Mouse (Mus musculus): ENCODE data around the gene Cbx5. TPM values are rescaled to one million over a fixed set of nuclear protein-coding genes. Genes with fewer than 3 reads are reported as not detected.

Cbx5 gene
- polyA plus RNA-seq, 1 experiment from 2014 or later, result 161 TPM

- Histone ChIP-seq H3K9me3 (replicated peaks) (no peaks in the 10 kb centered on the region), H3K4me1 (peaks cover 23% of the 10 kb centered on the region), H3K27me3 (no peaks in the 10 kb centered on the region), H3K9ac (no peak overlapping the region), H3K4me3 (no peak overlapping the region), H3K27ac (no peak overlapping the region), H3K4me2 (no peak overlapping the region), H3K36me3 (ENCODE audit: poor library complexity, severe bottlenecking) (peaks cover 3% of the 10 kb centered on the region; the same call in 1 of the 2 replicates)
- ATAC-seq, result no peak
- 75% methylated on average over 2 of the region's 2 CpGs for WGBS
These were observed 10.7 kb downstream of the Cbx5 start for GRCm38 (mm10) chr15:103228904-103229303.

GRCm38 (mm10) chr15:103227572-103227971 lies 12.0 kb downstream of the Cbx5 start:
- ATAC-seq, result no peak
- Histone ChIP-seq H3K27me3 (no peaks in the 10 kb centered on the region), H3K4me3 (no peak overlapping the region), H3K9ac (no peak overlapping the region), H3K4me2 (no peak overlapping the region), H3K4me1 (peaks cover 23% of the 10 kb centered on the region), H3K36me3 (ENCODE audit: poor library complexity, severe bottlenecking) (no peaks in the 10 kb centered on the region; the same call in 1 of the 2 replicates), H3K27ac (no peak overlapping the region), H3K9me3 (replicated peaks) (no peaks in the 10 kb centered on the region)
- 83% methylated on average over 2 of the region's 2 CpGs for WGBS

GRCm38 (mm10) chr15:103227022-103227421 lies 12.6 kb downstream of the Cbx5 start:
- H3K27ac ChIP-seq, result no peak overlapping the region
- H3K36me3 ChIP-seq (ENCODE audit: poor library complexity, severe bottlenecking), result no peaks in the 10 kb centered on the region; the same call in 1 of the 2 replicates
- H3K9me3 ChIP-seq (replicated peaks), result no peaks in the 10 kb centered on the region
- H3K9ac ChIP-seq, result no peak overlapping the region
- H3K27me3 ChIP-seq, result no peaks in the 10 kb centered on the region
- WGBS, result 68% methylated on average over 3 of the region's 3 CpGs
- peaks cover 23% of the 10 kb centered on the region for H3K4me1 ChIP-seq
- no peak overlapping the region for H3K4me3 ChIP-seq
- ATAC-seq, result no peak
- no peak overlapping the region for H3K4me2 ChIP-seq

- ATAC-seq, result no peak
- WGBS, result 86% methylated on average over 2 of the region's 2 CpGs
- Histone ChIP-seq H3K4me1 (peaks cover 26% of the 10 kb centered on the region), H3K27me3 (no peaks in the 10 kb centered on the region), H3K4me3 (no peak overlapping the region), H3K4me2 (no peak overlapping the region), H3K36me3 (ENCODE audit: poor library complexity, severe bottlenecking) (no peaks in the 10 kb centered on the region; the same call in 1 of the 2 replicates), H3K9me3 (replicated peaks) (no peaks in the 10 kb centered on the region), H3K9ac (no peak overlapping the region), H3K27ac (no peak overlapping the region)
These were observed 15.5 kb downstream of the Cbx5 start for GRCm38 (mm10) chr15:103224161-103224560.

- WGBS, result 100% methylated on average over 1 of the region's 1 CpGs
- no peak overlapping the region for H3K27ac ChIP-seq
These were observed 18.2 kb downstream of the Cbx5 start for GRCm38 (mm10) chr15:103221386-103221785.

GRCm38 (mm10) chr15:103220785-103221184 lies 18.8 kb downstream of the Cbx5 start:
- Histone ChIP-seq H3K36me3 (ENCODE audit: poor library complexity, severe bottlenecking) (no peaks in the 10 kb centered on the region; the same call in 1 of the 2 replicates), H3K27me3 (no peaks in the 10 kb centered on the region), H3K9me3 (replicated peaks) (no peaks in the 10 kb centered on the region), H3K4me1 (peaks cover 27% of the 10 kb centered on the region), H3K9ac (no peak overlapping the region), H3K27ac (no peak overlapping the region), H3K4me3 (no peak overlapping the region), H3K4me2 (no peak overlapping the region)
- WGBS, result 70% methylated on average over 3 of the region's 3 CpGs
- ATAC-seq, result no peak

More at GRCm38 (mm10) chr15:103221386-103221785, 18.2 kb downstream of the Cbx5 start:
- no peaks in the 10 kb centered on the region for H3K9me3 ChIP-seq (replicated peaks)
- no peak for ATAC-seq
- H3K36me3 ChIP-seq (ENCODE audit: poor library complexity, severe bottlenecking), result no peaks in the 10 kb centered on the region; the same call in 1 of the 2 replicates
- H3K27me3 ChIP-seq, result no peaks in the 10 kb centered on the region
- no peak overlapping the region for H3K4me3 ChIP-seq
- H3K4me1 ChIP-seq, result peaks cover 21% of the 10 kb centered on the region
- no peak overlapping the region for H3K9ac ChIP-seq
- H3K4me2 ChIP-seq, result no peak overlapping the region

GRCm38 (mm10) chr15:103216052-103216451 lies 23.6 kb downstream of the Cbx5 start:
- ATAC-seq, result peak; percentile 22; the same call in 1 of the 2 replicates
- H3K9me3 ChIP-seq (replicated peaks), result no peaks in the 10 kb centered on the region
- peak overlapping the region; percentile 23 for H3K9ac ChIP-seq
- H3K4me3 ChIP-seq, result peak overlapping the region; percentile 47
- H3K27ac ChIP-seq, result peak overlapping the region; percentile 94
- H3K27me3 ChIP-seq, result no peaks in the 10 kb centered on the region
- peak overlapping the region; percentile 65 for H3K4me2 ChIP-seq
- H3K36me3 ChIP-seq (ENCODE audit: poor library complexity, severe bottlenecking), result peaks cover 20% of the 10 kb centered on the region
- peaks cover 52% of the 10 kb centered on the region for H3K4me1 ChIP-seq
- 11% methylated on average over 2 of the region's 2 CpGs for WGBS

- peak; percentile 98 for ATAC-seq
- peaks cover 28% of the 10 kb centered on the region for H3K36me3 ChIP-seq (ENCODE audit: poor library complexity, severe bottlenecking)
- no peaks in the 10 kb centered on the region for H3K27me3 ChIP-seq
- peaks cover 48% of the 10 kb centered on the region for H3K4me1 ChIP-seq
- H3K4me2 ChIP-seq, result peak overlapping the region; percentile 65
- H3K9me3 ChIP-seq (replicated peaks), result no peaks in the 10 kb centered on the region
- peak overlapping the region; percentile 47 for H3K4me3 ChIP-seq
- H3K27ac ChIP-seq, result peak overlapping the region; percentile 94
- under 1% methylated on average over 15 of the region's 15 CpGs for WGBS
- H3K9ac ChIP-seq, result peak overlapping the region; percentile 64
These were observed 24.4 kb downstream of the Cbx5 start for GRCm38 (mm10) chr15:103214971-103215907.

GRCm38 (mm10) chr15:103214149-103214548 lies 25.5 kb downstream of the Cbx5 start:
- peak overlapping the region; percentile 56 for H3K9ac ChIP-seq
- H3K9me3 ChIP-seq (replicated peaks), result no peaks in the 10 kb centered on the region
- H3K27ac ChIP-seq, result peak overlapping the region; percentile 73
- H3K4me2 ChIP-seq, result peak overlapping the region; percentile 56
- peaks cover 48% of the 10 kb centered on the region for H3K4me1 ChIP-seq
- no peak for ATAC-seq
- 3% methylated on average over 2 of the region's 2 CpGs for WGBS
- H3K4me3 ChIP-seq, result peak overlapping the region; percentile 31
- H3K36me3 ChIP-seq (ENCODE audit: poor library complexity, severe bottlenecking), result peaks cover 38% of the 10 kb centered on the region
- no peaks in the 10 kb centered on the region for H3K27me3 ChIP-seq

GRCm38 (mm10) chr15:103205156-103205555 lies 34.5 kb downstream of the Cbx5 start:
- Histone ChIP-seq H3K27ac (no peak overlapping the region), H3K9ac (no peak overlapping the region), H3K9me3 (replicated peaks) (no peaks in the 10 kb centered on the region), H3K27me3 (no peaks in the 10 kb centered on the region), H3K4me3 (no peak overlapping the region), H3K4me1 (no peaks in the 10 kb centered on the region), H3K36me3 (ENCODE audit: poor library complexity, severe bottlenecking) (peaks cover 78% of the 10 kb centered on the region), H3K4me2 (no peak overlapping the region)
- ATAC-seq, result no peak
- 58% methylated on average over 2 of the region's 2 CpGs for WGBS

- no peak overlapping the region for H3K27ac ChIP-seq
- H3K4me1 ChIP-seq, result no peaks in the 10 kb centered on the region
- ATAC-seq, result no peak
- peaks cover 78% of the 10 kb centered on the region for H3K36me3 ChIP-seq (ENCODE audit: poor library complexity, severe bottlenecking)
- H3K9me3 ChIP-seq (replicated peaks), result no peaks in the 10 kb centered on the region
- no peak overlapping the region for H3K4me3 ChIP-seq
- no peak overlapping the region for H3K4me2 ChIP-seq
- WGBS, result 80% methylated on average over 6 of the region's 6 CpGs
- no peak overlapping the region for H3K9ac ChIP-seq
- H3K27me3 ChIP-seq, result no peaks in the 10 kb centered on the region
These were observed 37.4 kb downstream of the Cbx5 start for GRCm38 (mm10) chr15:103202088-103202793.

GRCm38 (mm10) chr15:103197785-103198184 lies 41.8 kb downstream of the Cbx5 start:
- no peaks in the 10 kb centered on the region for H3K9me3 ChIP-seq (replicated peaks)
- ATAC-seq, result peak; percentile 62; the same call in 1 of the 2 replicates
- H3K27ac ChIP-seq, result peak overlapping the region; percentile 36; the same call in 1 of the 2 replicates
- WGBS, result 70% methylated on average over 4 of the region's 4 CpGs
- no peak overlapping the region for H3K4me3 ChIP-seq
- no peaks in the 10 kb centered on the region for H3K4me1 ChIP-seq
- H3K4me2 ChIP-seq, result no peak overlapping the region
- H3K9ac ChIP-seq, result no peak overlapping the region
- no peaks in the 10 kb centered on the region for H3K27me3 ChIP-seq
- H3K36me3 ChIP-seq (ENCODE audit: poor library complexity, severe bottlenecking), result peaks cover 85% of the 10 kb centered on the region

Data from forebrain, embryonic 13.5 days (tissue).